In genomic region chr6:18845571-18845970, GRCm38 (mm10) we compare ENCODE assay signal across 23 mouse cellular contexts. TPM values are rescaled to one million over a fixed set of nuclear protein-coding genes. Genes with fewer than 3 reads are reported as not detected.
DNase-seq lines count a peak whose midpoint lies in the region; ATAC-seq and TF ChIP-seq lines count a peak whose summit lies in the region.
"Not testable (repeated sequence)": the region's sequence is repeated elsewhere in the genome, so short reads cannot be mapped to it uniquely, and the experiment has no call there.
"Had no signal": no experiment of that assay in that cellular context is flagged by ENCODE, and none has a peak within 500 bp of the region (broad histone marks: within the 10 kb centered on the region; RNA-seq: fewer than 3 reads in every experiment).

No protein-coding gene starts in this region.

- peak overlapping the region; percentile 35; the same call in 1 of the 2 replicates for H3K4me2 ChIP-seq in heart, embryonic 13.5 days
- 0 out of 2 replicates have a peak overlapping the region, but pooled peaks have one; percentile 17 for H3K4me2 ChIP-seq in intestine, postnatal 0 days (replicated peaks; ENCODE audit: low read depth)
- H3K4me2 ChIP-seq in lung, embryonic 16.5 days (ENCODE audit: low read depth, low read length) = not testable (repeated sequence)

- TF ChIP-seq POLR2A in MEL (IDR thresholded peaks at IDR 0.05; ENCODE audit: control insufficient read depth in 1 of 2, insufficient read depth in 1 of 2, low read depth in 1 of 2, low read length in 2 of 2, poor library complexity in 1 of 2); liver, adult 2 months (IDR thresholded peaks at IDR 0.05; ENCODE audit: extremely low read depth, insufficient read depth, low read length): not testable (repeated sequence)

- peak overlapping the region; percentile 49 for H3K27ac ChIP-seq in MEL (ENCODE audit: control insufficient read depth, low read depth, low read length)
- H3K27ac ChIP-seq in heart, embryonic 13.5 days (replicated peaks); intestine, postnatal 0 days (ENCODE audit: low read depth, low read length); lung, embryonic 16.5 days (ENCODE audit: low read length): not testable (repeated sequence)
- peak overlapping the region; percentile 29; the same call in 1 of the 2 replicates for H3K27ac ChIP-seq in liver, adult 2 months (replicated peaks; ENCODE audit: insufficient read depth, low read depth, low read length)

- H3K9me3 ChIP-seq in MEL (replicated peaks; ENCODE audit: insufficient read depth, low read length); erythroblast, embryonic 14.5 days (ENCODE audit: control insufficient read depth, low read length); heart, embryonic 13.5 days; intestine, postnatal 0 days (ENCODE audit: control insufficient read depth); lung, embryonic 16.5 days (ENCODE audit: control insufficient read depth, low read length): not testable (repeated sequence)

- peak overlapping the region; percentile 21 to 37; a peak in 3 of 4 replicates for H3K4me3 ChIP-seq in MEL (ENCODE audit: control insufficient read depth in 1 of 2, insufficient read depth in 1 of 2, low read depth in 2 of 2, low read length in 2 of 2)
- peak overlapping the region; percentile 36 for H3K4me3 ChIP-seq in erythroblast, embryonic 14.5 days (replicated peaks)
- H3K4me3 ChIP-seq in heart, embryonic 13.5 days = peak overlapping the region; percentile 21; the same call in 1 of the 2 replicates
- not testable (repeated sequence) for H3K4me3 ChIP-seq in intestine, postnatal 0 days (ENCODE audit: low read depth, low read length); liver, adult 2 months (ENCODE audit: insufficient read depth, low read depth, low read length)
- H3K4me3 ChIP-seq in lung, embryonic 16.5 days (ENCODE audit: low read length) = 0 out of 2 replicates have a peak overlapping the region, but pooled peaks have one; percentile 20

- not testable (repeated sequence) for DNase-seq in MEL (ENCODE audit: low read depth, low spot score); liver, adult 2 months (ENCODE audit: extremely low read depth, low read depth, low spot score)
- DNase-seq in spleen, adult 12 weeks (ENCODE audit: low spot score) = peak; percentile 8

- ATAC-seq in heart, embryonic 13.5 days (ENCODE audit: extremely low read depth, insufficient number of reproducible peaks, low FRiP score, low TSS enrichment); intestine, postnatal 0 days; lung, embryonic 16.5 days (ENCODE audit: low read depth): not testable (repeated sequence)

- peaks cover 12% of the 10 kb centered on the region for H3K79me2 ChIP-seq in MEL (ENCODE audit: control insufficient read depth, insufficient read depth, low read length, poor library complexity)
- not testable (repeated sequence) for H3K79me2 ChIP-seq in liver, adult 2 months (ENCODE audit: control insufficient read depth, insufficient read depth, low read length)

- not testable (repeated sequence) for H3K27me3 ChIP-seq in MEL (ENCODE audit: control insufficient read depth in 1 of 2, insufficient read depth in 2 of 2, low read length in 2 of 2); erythroblast, embryonic 14.5 days (ENCODE audit: control insufficient read depth); heart, embryonic 13.5 days (replicated peaks); intestine, postnatal 0 days (replicated peaks; ENCODE audit: control insufficient read depth, insufficient read depth, low read length); liver, adult 2 months (ENCODE audit: control insufficient read depth, insufficient read depth, low read length); lung, embryonic 16.5 days (ENCODE audit: control insufficient read depth, insufficient read depth, low read depth, low read length)

- peak overlapping the region; percentile 36; the same call in 1 of the 2 replicates for H3K9ac ChIP-seq in MEL (ENCODE audit: control insufficient read depth, low read depth, low read length, poor library complexity, severe bottlenecking)
- not testable (repeated sequence) for H3K9ac ChIP-seq in heart, embryonic 13.5 days; intestine, postnatal 0 days (ENCODE audit: low read depth, low read length); liver, adult 2 months (ENCODE audit: low read depth, low read length); lung, embryonic 16.5 days (ENCODE audit: low read length)

- not testable (repeated sequence) for TF ChIP-seq RAD21 in MEL (IDR thresholded peaks at IDR 0.05; ENCODE audit: low read depth, low read length)

- TF ChIP-seq CTCF in MEL (IDR thresholded peaks at IDR 0.05 in 2 of 3, conservative IDR thresholded peaks at IDR 0.05 in 1 of 3; ENCODE audit: control insufficient read depth in 1 of 3, insufficient read depth in 1 of 3, low read depth in 2 of 3, low read length in 3 of 3, poor library complexity in 1 of 3, severe bottlenecking in 1 of 3); intestine, postnatal 0 days (IDR thresholded peaks at IDR 0.05; ENCODE audit: low read depth); liver, adult 2 months (IDR thresholded peaks at IDR 0.05; ENCODE audit: low read depth, low read length): not testable (repeated sequence)

- H3K4me1 ChIP-seq in MEL (ENCODE audit: control insufficient read depth in 1 of 2, insufficient read depth in 2 of 2, low read length in 2 of 2); intestine, postnatal 0 days (replicated peaks; ENCODE audit: control insufficient read depth, insufficient read depth, low read length); liver, adult 2 months (ENCODE audit: control insufficient read depth, insufficient read depth, low read length); lung, embryonic 16.5 days (replicated peaks; ENCODE audit: control insufficient read depth, insufficient read depth, low read length): not testable (repeated sequence)
- peaks cover 12% of the 10 kb centered on the region for H3K4me1 ChIP-seq in erythroblast, embryonic 14.5 days (ENCODE audit: control insufficient read depth)
- peaks cover 13% of the 10 kb centered on the region for H3K4me1 ChIP-seq in heart, embryonic 13.5 days

- WGBS in heart, embryonic 13.5 days = 5% methylated on average over 5 of the region's 7 CpGs
- 15% methylated on average over 5 of the region's 7 CpGs for WGBS in intestine, postnatal 0 days
- WGBS in liver, adult 2 months = 11% methylated on average over 5 of the region's 7 CpGs
- WGBS in lung, embryonic 16.5 days = 9% methylated on average over 2 of the region's 7 CpGs

- TF ChIP-seq EP300 in MEL (IDR thresholded peaks at IDR 0.05; ENCODE audit: low read depth in 1 of 2, low read length in 2 of 2) = not testable (repeated sequence)

- H3K36me3 ChIP-seq in MEL (ENCODE audit: control insufficient read depth in 1 of 2, insufficient read depth in 2 of 2, low read length in 2 of 2) = peaks cover 0 to 13% of the 10 kb centered on the region in 2 experiments; a peak in 2 of 4 replicates
- H3K36me3 ChIP-seq in erythroblast, embryonic 14.5 days (ENCODE audit: control insufficient read depth); heart, embryonic 13.5 days; intestine, postnatal 0 days (ENCODE audit: control insufficient read depth, insufficient read depth); liver, adult 2 months (ENCODE audit: control insufficient read depth, insufficient read depth, low read length); lung, embryonic 16.5 days (ENCODE audit: control insufficient read depth, insufficient read depth, low read length): not testable (repeated sequence)

RNA-seq across cellular contexts. Expression of gene Lsm8, which starts 2.8 kb away (rescaled TPM):
- 107 and 111 TPM in 2 replicates for total RNA-seq in MEL (2012; rRNA removed)
- 100 to 1,000 TPM in 1 of 2 experiments, not detected in 1; 106 TPM for polyA plus RNA-seq in MEL (2012; ENCODE audit: insufficient read depth in 1 of 2, insufficient read length in 2 of 2, low read depth in 1 of 2, low replicate concordance in 2 of 2, missing spikeins in 1 of 2)
- 0.62 and 1.9 TPM in 2 replicates for polyA plus RNA-seq in erythroblast, embryonic 14.5 days (2012)
- polyA plus RNA-seq in heart, embryonic 13.5 days (2015; fragmentation: Nextera tagmentation; extraction: Ambion mirVana) = 133 and 153 TPM in 2 replicates
- 98.5 and 99.8 TPM in 2 replicates for polyA plus RNA-seq in intestine, postnatal 0 days (2015; fragmentation: Nextera tagmentation; extraction: Ambion mirVana)
- 11.5 and 14.6 TPM in 2 replicates for total RNA-seq in liver, adult 2 months (2014; rRNA removed)
- polyA plus RNA-seq in liver, adult 2 months (2012; rRNA removed) = 5.3 and 6.1 TPM in 2 replicates
- 188 and 201 TPM in 2 replicates for polyA plus RNA-seq in lung, embryonic 16.5 days (2015; fragmentation: Nextera tagmentation; extraction: Ambion mirVana)

RNA-seq across cellular contexts. Expression of gene Ankrd7, which starts 20.5 kb away (rescaled TPM):
- not detected in 2 replicates for total RNA-seq in MEL (2012; rRNA removed)
- not detected for polyA plus RNA-seq in MEL (2012; ENCODE audit: insufficient read depth in 1 of 2, insufficient read length in 2 of 2, low read depth in 1 of 2, low replicate concordance in 2 of 2, missing spikeins in 1 of 2)
- 0.04 TPM in 1 of 2 replicates, not detected in the other for polyA plus RNA-seq in erythroblast, embryonic 14.5 days (2012)
- polyA plus RNA-seq in heart, embryonic 13.5 days (2015; fragmentation: Nextera tagmentation; extraction: Ambion mirVana) = not detected in 2 replicates
- polyA plus RNA-seq in intestine, postnatal 0 days (2015; fragmentation: Nextera tagmentation; extraction: Ambion mirVana) = not detected in 2 replicates
- total RNA-seq in liver, adult 2 months (2014; rRNA removed) = not detected in 2 replicates
- polyA plus RNA-seq in liver, adult 2 months (2012; rRNA removed) = not detected in 2 replicates
- 0.38 and 0.48 TPM in 2 replicates for polyA plus RNA-seq in lung, embryonic 16.5 days (2015; fragmentation: Nextera tagmentation; extraction: Ambion mirVana)
- total RNA-seq: adrenal gland, adult 18-20 months; adrenal gland, postnatal 36 days; gastrocnemius, postnatal 14 days; granulocyte monocyte progenitor cell, adult 5-6 weeks; heart, postnatal 4 days; layer of hippocampus, adult 8-10 months; layer of hippocampus, postnatal 25 days; left cerebral cortex, adult 8-10 months; left cerebral cortex, postnatal 36 days; megakaryocyte, adult 5-6 weeks; midbrain, postnatal 0 days had no signal
- polyA plus RNA-seq: embryonic facial prominence, embryonic 15.5 days; hindbrain, embryonic 13.5 days; intestine, embryonic 16.5 days; liver, embryonic 13.5 days; neural tube, embryonic 13.5 days had no signal
